Mouse (Mus musculus): ENCODE results near the gene Pak4.

- TF ChIP-seq POLR2A (IDR thresholded peaks at IDR 0.05; ENCODE audit: insufficient read depth, low read depth, low read length): no peak
- no peak for TF ChIP-seq CTCF (IDR thresholded peaks at IDR 0.05; ENCODE audit: insufficient read depth, low read depth, low read length)
Observed at GRCm38 (mm10) chr7:28581721-28582120, 16.3 kb downstream of the Pak4 start.
